Mouse (Mus musculus) liver, adult 2 months (tissue): ENCODE measurements around the gene Amfr. TPM values are rescaled to one million over a fixed set of nuclear protein-coding genes. Genes with fewer than 3 reads are reported as not detected.

Source experiments
- DNase-seq: peaks from one replicate; pipeline ENCODE4 v3.0.0-alpha.2; 2011; ENCODE audit warnings: low read depth, low spot score; ENCODE audit errors: extremely low read depth
- H3K27ac ChIP-seq: fragments of 200-500 bp; replicated peaks from 2 replicates; pipeline ENCODE4 v1.5.1; 2012; ENCODE audit warnings: low read depth, mild to moderate bottlenecking, control low read depth, inconsistent platforms, low read length; ENCODE audit not compliant: insufficient read depth
- H3K27me3 ChIP-seq: fragments of 200-500 bp; 2 replicates; pipeline ENCODE4 v1.6.1; 2012; ENCODE audit warnings: mild to moderate bottlenecking, moderate library complexity, low read length, inconsistent platforms; ENCODE audit not compliant: control insufficient read depth, insufficient read depth
- H3K36me3 ChIP-seq: fragments of 200-500 bp; 2 replicates; pipeline ENCODE4 v1.6.1; 2012; ENCODE audit warnings: low read length, inconsistent platforms; ENCODE audit not compliant: control insufficient read depth, insufficient read depth
- H3K4me1 ChIP-seq: fragments of 200-500 bp; 2 replicates; pipeline ENCODE4 v1.6.1; 2011; ENCODE audit warnings: low read length; ENCODE audit not compliant: control insufficient read depth, insufficient read depth
- H3K4me3 ChIP-seq: fragments of 200-500 bp; 2 replicates; pipeline ENCODE4 v1.5.1; 2011; ENCODE audit warnings: low read depth, mild to moderate bottlenecking, control low read depth, low read length, moderate library complexity; ENCODE audit not compliant: insufficient read depth
- H3K79me2 ChIP-seq: fragments of 200-500 bp; 2 replicates; pipeline ENCODE4 v1.6.1; 2012; ENCODE audit warnings: inconsistent platforms, mild to moderate bottlenecking, low read length, moderate library complexity; ENCODE audit not compliant: control insufficient read depth, insufficient read depth
- H3K9ac ChIP-seq: fragments of 200-500 bp; 2 replicates; pipeline ENCODE4 v1.6.1; 2012; ENCODE audit warnings: low read depth, mild to moderate bottlenecking, control low read depth, inconsistent platforms, low read length
- CTCF ChIP-seq: fragments of 200-500 bp; IDR thresholded peaks from 2 replicates; pipeline ENCODE4 v1.5.1; 2011; ENCODE audit warnings: low read depth, low read length, control low read depth
- POLR2A ChIP-seq: fragments of 200-500 bp; IDR thresholded peaks from 2 replicates; pipeline ENCODE4 v1.6.1; 2011; ENCODE audit warnings: low read length, control low read depth; ENCODE audit not compliant: insufficient read depth; ENCODE audit errors: extremely low read depth
- WGBS: fragments of 180-500 bp; shearing (Covaris S2); methylation state at CpG from one replicate; pipeline ENCODE4 v1.1.7; 2018; 5-methylcytosine and 5-hydroxymethylcytosine counted together
- polyA plus RNA-seq: library from polyadenylated mRNA; depleted of rRNA; stranded (reverse); fragments of >200 nt; gene quantifications from 2 replicates; pipeline ENCODE4 v1.2.3, GENCODE M21; 2012
- total RNA-seq: library from RNA; depleted of rRNA; stranded (reverse); fragments of >200 nt; gene quantifications from 2 replicates; pipeline ENCODE4 v1.2.3, GENCODE M21; 2014

Amfr gene
- total and polyA plus RNA-seq, 2 experiments = 239 to 263 TPM

GRCm38 (mm10) chr8:93972211-93972610 is 40.4 kb downstream of the Amfr start:
- H3K79me2 ChIP-seq = no peaks in the 10 kb centered on the region
- no peak overlapping the region for H3K9ac ChIP-seq
- H3K27ac ChIP-seq = no peak overlapping the region
- H3K4me3 ChIP-seq = no peak overlapping the region
- H3K4me1 ChIP-seq = peaks cover 17% of the 10 kb centered on the region
- no peak for DNase-seq
- whole genome bisulfite sequencing = 97% methylated on average over 5 of the region's 5 CpGs
- no peak for TF ChIP-seq CTCF
- no peak for TF ChIP-seq POLR2A
- H3K36me3 ChIP-seq = peaks cover 51% of the 10 kb centered on the region
- H3K27me3 ChIP-seq = no peaks in the 10 kb centered on the region

GRCm38 (mm10) chr8:93971451-93971850 is 41.2 kb downstream of the Amfr start:
- TF ChIP-seq POLR2A = no peak
- no peak for TF ChIP-seq CTCF
- peaks cover 46% of the 10 kb centered on the region for H3K36me3 ChIP-seq
- H3K79me2 ChIP-seq = no peaks in the 10 kb centered on the region
- no peak for DNase-seq
- 96% methylated on average over 10 of the region's 10 CpGs for WGBS
- H3K4me1 ChIP-seq = peaks cover 16% of the 10 kb centered on the region
- H3K27me3 ChIP-seq = no peaks in the 10 kb centered on the region
- no peak overlapping the region for H3K4me3 ChIP-seq
- H3K27ac ChIP-seq = no peak overlapping the region
- H3K9ac ChIP-seq = no peak overlapping the region

- peaks cover 4% of the 10 kb centered on the region for H3K4me1 ChIP-seq
- H3K79me2 ChIP-seq = no peaks in the 10 kb centered on the region
- H3K9ac ChIP-seq = no peak overlapping the region
- TF ChIP-seq CTCF (no peak), POLR2A (no peak)
- peaks cover 34% of the 10 kb centered on the region for H3K36me3 ChIP-seq
- WGBS = 77% methylated on average over 7 of the region's 7 CpGs
- DNase-seq = no peak
- H3K27ac ChIP-seq = no peak overlapping the region
- no peaks in the 10 kb centered on the region for H3K27me3 ChIP-seq
- H3K4me3 ChIP-seq = no peak overlapping the region
Measured at GRCm38 (mm10) chr8:93969626-93970340, 42.9 kb downstream of the Amfr start.

GRCm38 (mm10) chr8:93968293-93968692 is 44.3 kb downstream of the Amfr start:
- no peaks in the 10 kb centered on the region for H3K27me3 ChIP-seq
- DNase-seq = no peak
- 87% methylated on average over 6 of the region's 6 CpGs for WGBS
- H3K4me1 ChIP-seq = no peaks in the 10 kb centered on the region
- no peaks in the 10 kb centered on the region for H3K79me2 ChIP-seq
- H3K27ac ChIP-seq = no peak overlapping the region
- TF ChIP-seq CTCF = no peak
- no peak for TF ChIP-seq POLR2A
- no peak overlapping the region for H3K4me3 ChIP-seq
- peaks cover 22% of the 10 kb centered on the region for H3K36me3 ChIP-seq
- H3K9ac ChIP-seq = no peak overlapping the region

GRCm38 (mm10) chr8:93960909-93961308 is 51.7 kb downstream of the Amfr start:
- no peak for DNase-seq
- WGBS = 90% methylated on average over 6 of the region's 6 CpGs
- Histone ChIP-seq H3K27ac (no peak overlapping the region), H3K79me2 (no peaks in the 10 kb centered on the region), H3K4me3 (no peak overlapping the region), H3K9ac (no peak overlapping the region), H3K36me3 (no peaks in the 10 kb centered on the region), H3K4me1 (no peaks in the 10 kb centered on the region), H3K27me3 (no peaks in the 10 kb centered on the region)
- no peak for TF ChIP-seq POLR2A
- no peak for TF ChIP-seq CTCF

- TF ChIP-seq POLR2A (no peak), CTCF (no peak)
- H3K27me3 ChIP-seq = no peaks in the 10 kb centered on the region
Measured at GRCm38 (mm10) chr8:93958402-93958801, 54.2 kb downstream of the Amfr start.

More at GRCm38 (mm10) chr8:93958402-93958801, 54.2 kb downstream of the Amfr start:
- H3K4me3 ChIP-seq = no peak overlapping the region
- H3K27ac ChIP-seq = no peak overlapping the region
- H3K36me3 ChIP-seq = no peaks in the 10 kb centered on the region
- 67% methylated on average over 9 of the region's 9 CpGs for WGBS
- no peak overlapping the region for H3K9ac ChIP-seq
- no peaks in the 10 kb centered on the region for H3K79me2 ChIP-seq
- H3K4me1 ChIP-seq = no peaks in the 10 kb centered on the region
- peak; percentile 62 for DNase-seq
